Mouse (Mus musculus) thymus, adult 18-20 months (tissue): ENCODE measurements around the gene Gm14401.
"Not testable (repeated sequence)": the region's sequence is repeated elsewhere in the genome, so short reads cannot be mapped to it uniquely, and the experiment has no call there.

Source experiments
- DNase-seq, 2 experiments: peaks; one replicate each; pipeline ENCODE4 v3.0.0; 2022; ENCODE audit warnings: mixed read lengths in 2 of 2

Gm14401 gene

GRCm38 (mm10) chr2:177073432-177074423 is at the start of gene Gm14401:
Gene Gm14401 (plus strand): TSS chr2:177074320.
- not testable (repeated sequence) for DNase-seq

- DNase-seq: not testable (repeated sequence)
These were observed 1.3 kb upstream of the Gm14401 start for GRCm38 (mm10) chr2:177072807-177073206.

GRCm38 (mm10) chr2:177075015-177075414 is 895 bp downstream of the Gm14401 start:
- DNase-seq: not testable (repeated sequence)

- DNase-seq: not testable (repeated sequence)
These were observed 5.7 kb downstream of the Gm14401 start for GRCm38 (mm10) chr2:177079866-177080265.

- not testable (repeated sequence) for DNase-seq
These were observed 35.0 kb downstream of the Gm14401 start for GRCm38 (mm10) chr2:177109086-177109485.

GRCm38 (mm10) chr2:177129097-177129496 is 55.0 kb downstream of the Gm14401 start:
- not testable (repeated sequence) for DNase-seq
